Mouse (Mus musculus) cerebellum, postnatal 14 days (tissue): ENCODE measurements around the gene Mif4gd.
"Not testable (repeated sequence)": the region's sequence is repeated elsewhere in the genome, so short reads cannot be mapped to it uniquely, and the experiment has no call there.

Source experiments
- DNase-seq, 2 experiments: peaks; one replicate each; pipeline ENCODE4 v3.0.0; 2021; ENCODE audit warnings: mixed read lengths in 2 of 2

Mif4gd gene

GRCm38 (mm10) chr11:115612410-115613137 is at the start of gene Mif4gd:
Gene Mif4gd (minus strand): TSS chr11:115612969.
- peak; percentile 89 for DNase-seq

GRCm38 (mm10) chr11:115660376-115660775 is 47.6 kb upstream of the Mif4gd start:
- DNase-seq = peak in 1 of 2 experiments; percentile 51

- DNase-seq = no peak
Observed at GRCm38 (mm10) chr11:115658521-115658920, 45.8 kb upstream of the Mif4gd start.

GRCm38 (mm10) chr11:115654128-115654527 is 41.4 kb upstream of the Mif4gd start:
- DNase-seq = no peak

- DNase-seq = no peak
Observed at GRCm38 (mm10) chr11:115653194-115653593, 40.4 kb upstream of the Mif4gd start.

- no peak for DNase-seq
Observed at GRCm38 (mm10) chr11:115651680-115652079, 38.9 kb upstream of the Mif4gd start.

- DNase-seq = peak; percentile 86 to 93
Observed at GRCm38 (mm10) chr11:115649706-115650105, 36.9 kb upstream of the Mif4gd start.

GRCm38 (mm10) chr11:115647459-115647858 is 34.7 kb upstream of the Mif4gd start:
- peak; percentile 79 to 84 for DNase-seq

GRCm38 (mm10) chr11:115646439-115646838 is 33.7 kb upstream of the Mif4gd start:
- DNase-seq = no peak

- DNase-seq = not testable (repeated sequence)
Observed at GRCm38 (mm10) chr11:115645498-115645897, 32.7 kb upstream of the Mif4gd start.

- DNase-seq = no peak
Observed at GRCm38 (mm10) chr11:115644308-115644707, 31.5 kb upstream of the Mif4gd start.

- DNase-seq = no peak
Observed at GRCm38 (mm10) chr11:115643265-115643664, 30.5 kb upstream of the Mif4gd start.

GRCm38 (mm10) chr11:115642705-115643104 is 29.9 kb upstream of the Mif4gd start:
- DNase-seq = no peak

- DNase-seq = no peak
Observed at GRCm38 (mm10) chr11:115641664-115642036, 28.9 kb upstream of the Mif4gd start.

GRCm38 (mm10) chr11:115640978-115641663 is 28.4 kb upstream of the Mif4gd start:
- DNase-seq = no peak

- DNase-seq = no peak
Observed at GRCm38 (mm10) chr11:115640311-115640828, 27.6 kb upstream of the Mif4gd start.

- DNase-seq = no peak
Observed at GRCm38 (mm10) chr11:115639540-115639939, 26.8 kb upstream of the Mif4gd start.

GRCm38 (mm10) chr11:115638498-115639409 is 26.0 kb upstream of the Mif4gd start:
- no peak for DNase-seq

GRCm38 (mm10) chr11:115636960-115637359 is 24.2 kb upstream of the Mif4gd start:
- no peak for DNase-seq

GRCm38 (mm10) chr11:115635484-115635883 is 22.7 kb upstream of the Mif4gd start:
- no peak for DNase-seq

GRCm38 (mm10) chr11:115635041-115635440 is 22.3 kb upstream of the Mif4gd start:
- no peak for DNase-seq

- no peak for DNase-seq
Observed at GRCm38 (mm10) chr11:115634109-115634508, 21.3 kb upstream of the Mif4gd start.

- DNase-seq = no peak
Observed at GRCm38 (mm10) chr11:115632862-115633261, 20.1 kb upstream of the Mif4gd start.
